Mouse (Mus musculus): ENCODE data around the gene Trir.

- peak; percentile 29; the same call in 1 of the 2 replicates for TF ChIP-seq CTCF (IDR thresholded peaks at IDR 0.05; ENCODE audit: borderline replicate concordance, insufficient read depth, low read length)
- TF ChIP-seq POLR2A (IDR thresholded peaks at IDR 0.05; ENCODE audit: low read depth, low read length): no peak
These were observed 13.3 kb upstream of the Trir start for GRCm38 (mm10) chr8:85013230-85013840.

All from embryonic fibroblast, embryonic 13.5 days (primary cell).